Mouse (Mus musculus): Measurements from ENCODE around the gene Cldn34c3. TPM values are rescaled to one million over a fixed set of nuclear protein-coding genes. Genes with fewer than 3 reads are reported as not detected.
"Not testable (repeated sequence)": the region's sequence is repeated elsewhere in the genome, so short reads cannot be mapped to it uniquely, and the experiment has no call there.

Cldn34c3 gene
- total RNA-seq (2014; fragmentation: Nextera tagmentation) (not detected in 2 replicates), total RNA-seq (2017) (not detected in 2 replicates), polyA plus RNA-seq (2012) (not detected in 2 replicates)

DNA sequence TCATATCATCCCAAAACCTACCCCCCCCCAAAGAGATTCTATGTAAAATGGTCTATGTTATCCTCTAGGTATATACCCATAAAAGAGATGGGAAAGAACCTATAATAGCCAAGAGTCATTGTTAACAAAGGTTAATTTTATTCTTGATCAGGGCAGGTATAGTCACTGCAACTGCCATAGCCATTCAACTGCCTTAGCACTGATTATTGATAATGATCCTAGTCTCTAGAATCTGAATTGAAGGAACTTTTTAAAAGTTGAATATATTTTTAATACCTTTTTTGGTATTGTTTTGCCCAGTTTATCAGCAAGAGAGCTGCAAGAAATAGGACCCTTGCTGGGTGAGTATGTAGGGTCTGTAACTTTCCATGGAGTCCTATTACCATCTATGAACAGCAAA lies at the start of gene Cldn34c3:
Cldn34c3 (plus strand) TSS at position 301 of the 400 bp plus-strand sequence.
- H3K4me1 ChIP-seq (ENCODE audit: insufficient read depth, low read depth, low read length); H3K36me3 ChIP-seq (replicated peaks); H3K9me3 ChIP-seq (replicated peaks); H3K27me3 ChIP-seq (ENCODE audit: insufficient read depth, low read length); H3K4me3 ChIP-seq (ENCODE audit: low read depth, low read length); ATAC-seq (ENCODE audit: extremely low read depth, insufficient number of reproducible peaks, low FRiP score, poor library complexity, severe bottlenecking); DNase-seq (ENCODE audit: low spot score): not testable (repeated sequence)

Other genes with a start within 250 kb of the Cldn34c3 start
- gene Cldn34c2, start 212.0 kb upstream of the Cldn34c3 start, total RNA-seq (2014; fragmentation: Nextera tagmentation): not detected in 2 replicates
- gene Cldn34c2, start 212.0 kb upstream of the Cldn34c3 start, total RNA-seq (2017): 0.22 TPM in 1 of 2 replicates, not detected in the other
- not detected in 2 replicates for gene Cldn34c2, start 212.0 kb upstream of the Cldn34c3 start, polyA plus RNA-seq (2012)
- not detected in 2 replicates for gene Gm17467, start 88.9 kb upstream of the Cldn34c3 start, total RNA-seq (2014; fragmentation: Nextera tagmentation)
- gene Gm17467, start 88.9 kb upstream of the Cldn34c3 start, total RNA-seq (2017): not detected in 2 replicates
- not detected in 2 replicates for gene Gm17467, start 88.9 kb upstream of the Cldn34c3 start, polyA plus RNA-seq (2012)

All from G1E (cell line).